Comparison of ENCODE assay signal across 9 mouse cellular contexts in the genomic region with DNA sequence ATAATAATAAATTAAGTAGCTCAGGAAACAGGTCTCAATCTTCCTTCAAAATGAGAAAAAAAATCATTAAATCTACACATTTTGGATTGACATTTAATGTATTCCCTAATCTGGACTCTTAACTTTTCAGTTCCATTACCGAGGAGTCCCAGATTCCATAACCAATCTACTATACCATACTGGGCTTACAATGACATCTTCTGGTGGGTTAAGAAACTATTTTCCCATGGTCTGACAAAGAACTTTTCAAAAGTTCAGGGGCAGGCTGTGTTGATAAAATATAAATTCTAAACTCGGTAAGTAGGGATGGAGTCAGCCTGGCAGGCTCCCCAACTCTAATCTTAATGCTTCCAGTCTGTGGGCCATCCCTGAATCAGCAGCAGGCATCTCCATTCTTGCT. TPM values are rescaled to one million over a fixed set of nuclear protein-coding genes. Genes with fewer than 3 reads are reported as not detected.
DNase-seq lines count a peak whose midpoint lies in the region; ATAC-seq lines count a peak whose summit lies in the region.
"Had no signal": no experiment of that assay in that cellular context is flagged by ENCODE, and none has a peak within 500 bp of the region (broad histone marks: within the 10 kb centered on the region; RNA-seq: fewer than 3 reads in every experiment).

No protein-coding gene starts in this region.

- intact Hi-C loops in heart, postnatal 25 days (cut with DNase I), result loop anchor here (5.0 to 10.0 kb wide), 2 partner anchors 309 to 436 kb away; partner anchors contain the start of genes Bicd2 and Card19

- no peak overlapping the region for H3K4me3 ChIP-seq in heart, embryonic 16.5 days (ENCODE audit: low read length)
- no peak overlapping the region for H3K4me3 ChIP-seq in neural tube, embryonic 11.5 days (ENCODE audit: low read depth, low read length)
- peak overlapping the region; percentile 71 for H3K4me3 ChIP-seq in embryonic facial prominence, embryonic 15.5 days (replicated peaks)
- H3K4me3 ChIP-seq in stomach, embryonic 16.5 days (replicated peaks; ENCODE audit: low read length), result peak overlapping the region; percentile 1; the same call in 1 of the 2 replicates

- H3K9ac ChIP-seq in heart, embryonic 16.5 days (ENCODE audit: low read length), result no peak overlapping the region
- H3K9ac ChIP-seq in neural tube, embryonic 11.5 days (ENCODE audit: low read length), result no peak overlapping the region
- H3K9ac ChIP-seq in embryonic facial prominence, embryonic 15.5 days, result no peak overlapping the region
- H3K9ac ChIP-seq in stomach, embryonic 16.5 days (ENCODE audit: low read length), result peak overlapping the region; percentile 44

- H3K4me1 ChIP-seq in heart, embryonic 16.5 days (ENCODE audit: control insufficient read depth, insufficient read depth, low read length), result peaks cover 14% of the 10 kb centered on the region
- peaks cover 14% of the 10 kb centered on the region for H3K4me1 ChIP-seq in neural tube, embryonic 11.5 days (ENCODE audit: control insufficient read depth, insufficient read depth, low read length)
- H3K4me1 ChIP-seq in embryonic facial prominence, embryonic 15.5 days, result peaks cover 18% of the 10 kb centered on the region
- H3K4me1 ChIP-seq in stomach, embryonic 16.5 days (ENCODE audit: control insufficient read depth, insufficient read depth, low read length), result peaks cover 17% of the 10 kb centered on the region

- H3K27ac ChIP-seq in heart, embryonic 16.5 days (ENCODE audit: low read length), result no peak overlapping the region
- H3K27ac ChIP-seq in neural tube, embryonic 11.5 days (ENCODE audit: low read depth, low read length), result no peak overlapping the region
- H3K27ac ChIP-seq in embryonic facial prominence, embryonic 15.5 days (replicated peaks), result no peak overlapping the region
- H3K27ac ChIP-seq in stomach, embryonic 16.5 days (ENCODE audit: low read length), result no peak overlapping the region

- H3K9me3 ChIP-seq in heart, embryonic 16.5 days (replicated peaks; ENCODE audit: control insufficient read depth, low read length), result no peaks in the 10 kb centered on the region
- H3K9me3 ChIP-seq in neural tube, embryonic 11.5 days (ENCODE audit: control insufficient read depth, low read length), result no peaks in the 10 kb centered on the region
- no peaks in the 10 kb centered on the region for H3K9me3 ChIP-seq in embryonic facial prominence, embryonic 15.5 days (replicated peaks)
- no peaks in the 10 kb centered on the region for H3K9me3 ChIP-seq in stomach, embryonic 16.5 days (replicated peaks; ENCODE audit: control insufficient read depth, low read length)

- H3K4me2 ChIP-seq in heart, embryonic 16.5 days (ENCODE audit: low read depth, low read length), result peak overlapping the region; percentile 81; the same call in 1 of the 2 replicates
- H3K4me2 ChIP-seq in neural tube, embryonic 11.5 days (ENCODE audit: low read depth), result peak overlapping the region; percentile 48; the same call in 1 of the 2 replicates
- peak overlapping the region; percentile 91 for H3K4me2 ChIP-seq in embryonic facial prominence, embryonic 15.5 days (replicated peaks)
- peak overlapping the region; percentile 82; the same call in 1 of the 2 replicates for H3K4me2 ChIP-seq in stomach, embryonic 16.5 days (ENCODE audit: low read depth, low read length)

- H3K36me3 ChIP-seq in heart, embryonic 16.5 days (ENCODE audit: control insufficient read depth, insufficient read depth), result peaks cover under 1% of the 10 kb centered on the region; the same call in 1 of the 2 replicates
- no peaks in the 10 kb centered on the region for H3K36me3 ChIP-seq in neural tube, embryonic 11.5 days (ENCODE audit: control insufficient read depth, insufficient read depth, low read length)
- peaks cover 5% of the 10 kb centered on the region; the same call in 1 of the 2 replicates for H3K36me3 ChIP-seq in embryonic facial prominence, embryonic 15.5 days
- H3K36me3 ChIP-seq in stomach, embryonic 16.5 days (ENCODE audit: control insufficient read depth, insufficient read depth, low read length), result no peaks in the 10 kb centered on the region

- no peak for ATAC-seq in heart, embryonic 16.5 days (replicated peaks; ENCODE audit: extremely low read depth, insufficient read depth, low FRiP score)
- no peak for ATAC-seq in neural tube, embryonic 11.5 days (ENCODE audit: insufficient read depth, low FRiP score, low TSS enrichment)
- ATAC-seq in embryonic facial prominence, embryonic 15.5 days (ENCODE audit: insufficient number of reproducible peaks, low FRiP score, low TSS enrichment, low read depth), result no peak
- ATAC-seq in stomach, embryonic 16.5 days (ENCODE audit: insufficient read depth, low FRiP score), result no peak
- no peak for ATAC-seq in erythroid progenitor cell, adult 5-6 weeks (replicated peaks; ENCODE audit: low FRiP score, poor library complexity, severe bottlenecking)

- H3K27me3 ChIP-seq in heart, embryonic 16.5 days (ENCODE audit: control insufficient read depth, insufficient read depth, low read length), result no peaks in the 10 kb centered on the region
- no peaks in the 10 kb centered on the region for H3K27me3 ChIP-seq in neural tube, embryonic 11.5 days (ENCODE audit: control insufficient read depth, insufficient read depth, low read length)
- no peaks in the 10 kb centered on the region for H3K27me3 ChIP-seq in embryonic facial prominence, embryonic 15.5 days
- H3K27me3 ChIP-seq in stomach, embryonic 16.5 days (ENCODE audit: control insufficient read depth, insufficient read depth, low read length), result no peaks in the 10 kb centered on the region

- DNase-seq in heart, postnatal 25 days (ENCODE audit: low spot score), result no peak
- no peak for DNase-seq in neural tube, embryonic 11.5 days (ENCODE audit: low spot score)
- DNase-seq in neural tube, embryonic 10.5 days (ENCODE audit: extremely low spot score, low spot score), result no peak
- no peak for DNase-seq in thymus, postnatal 14 days
- DNase-seq: gastrocnemius, postnatal 36 days had no signal

- 17% methylated on average over 2 of the region's 2 CpGs for WGBS in heart, embryonic 16.5 days
- WGBS in neural tube, embryonic 11.5 days, result 58% methylated on average over 2 of the region's 2 CpGs
- whole genome bisulfite sequencing in embryonic facial prominence, embryonic 15.5 days, result 25% methylated on average over 2 of the region's 2 CpGs
- WGBS in stomach, embryonic 16.5 days, result 34% methylated on average over 2 of the region's 2 CpGs

RNA-seq across cellular contexts. Expression of gene Cenpp, which starts 1.4 kb away (rescaled TPM):
- polyA plus RNA-seq in heart, embryonic 16.5 days (2015; fragmentation: Nextera tagmentation; extraction: Ambion mirVana), result 25.5 and 28.1 TPM in 2 replicates
- 1 to 10 TPM; 1.8 to 2.4 TPM for total RNA-seq in heart, postnatal 25 days (2021)
- polyA plus RNA-seq in neural tube, embryonic 11.5 days (2014; fragmentation: Nextera tagmentation; extraction: Ambion mirVana), result 25.8 and 30.8 TPM in 2 replicates
- 19.8 and 21.4 TPM in 2 replicates for polyA plus RNA-seq in embryonic facial prominence, embryonic 15.5 days (2015; fragmentation: Nextera tagmentation; extraction: Ambion mirVana)
- 22.7 and 23.4 TPM in 2 replicates for polyA plus RNA-seq in stomach, embryonic 16.5 days (2015; fragmentation: Nextera tagmentation; extraction: Ambion mirVana)
- total RNA-seq in erythroid progenitor cell, adult 5-6 weeks (2015; ENCODE audit: low replicate concordance), result 77.5 and 87.2 TPM in 2 replicates
- total RNA-seq in erythroid progenitor cell, adult 5-6 weeks (2017; ENCODE audit: low replicate concordance), result 75.9 and 127 TPM in 2 replicates

RNA-seq across cellular contexts. Expression of gene Nol8, which starts 1.7 kb away (rescaled TPM):
- 11.5 TPM in 2 replicates for polyA plus RNA-seq in heart, embryonic 16.5 days (2015; fragmentation: Nextera tagmentation; extraction: Ambion mirVana)
- 10 to 100 TPM; 14.9 to 16.9 TPM for total RNA-seq in heart, postnatal 25 days (2021)
- polyA plus RNA-seq in neural tube, embryonic 11.5 days (2014; fragmentation: Nextera tagmentation; extraction: Ambion mirVana), result 19.1 and 20.3 TPM in 2 replicates
- 12.9 and 13.9 TPM in 2 replicates for polyA plus RNA-seq in embryonic facial prominence, embryonic 15.5 days (2015; fragmentation: Nextera tagmentation; extraction: Ambion mirVana)
- polyA plus RNA-seq in stomach, embryonic 16.5 days (2015; fragmentation: Nextera tagmentation; extraction: Ambion mirVana), result 10.1 and 13.2 TPM in 2 replicates
- total RNA-seq in erythroid progenitor cell, adult 5-6 weeks (2015; ENCODE audit: low replicate concordance), result 7.6 and 26.4 TPM in 2 replicates
- 3.3 and 4.4 TPM in 2 replicates for total RNA-seq in erythroid progenitor cell, adult 5-6 weeks (2017; ENCODE audit: low replicate concordance)

RNA-seq across cellular contexts. Expression of gene Iars, which starts 30.8 kb away (rescaled TPM):
- 49.1 and 52.6 TPM in 2 replicates for polyA plus RNA-seq in heart, embryonic 16.5 days (2015; fragmentation: Nextera tagmentation; extraction: Ambion mirVana)
- 10 to 100 TPM; 62.4 to 62.6 TPM for total RNA-seq in heart, postnatal 25 days (2021)
- polyA plus RNA-seq in neural tube, embryonic 11.5 days (2014; fragmentation: Nextera tagmentation; extraction: Ambion mirVana), result 110 and 123 TPM in 2 replicates
- polyA plus RNA-seq in embryonic facial prominence, embryonic 15.5 days (2015; fragmentation: Nextera tagmentation; extraction: Ambion mirVana), result 59.6 and 62.8 TPM in 2 replicates
- polyA plus RNA-seq in stomach, embryonic 16.5 days (2015; fragmentation: Nextera tagmentation; extraction: Ambion mirVana), result 75.8 and 78.1 TPM in 2 replicates
- total RNA-seq in erythroid progenitor cell, adult 5-6 weeks (2015; ENCODE audit: low replicate concordance), result 25.2 and 57.3 TPM in 2 replicates
- 35.6 and 66.1 TPM in 2 replicates for total RNA-seq in erythroid progenitor cell, adult 5-6 weeks (2017; ENCODE audit: low replicate concordance)

RNA-seq across cellular contexts. Expression of gene Ogn, which starts 43.3 kb away (rescaled TPM):
- polyA plus RNA-seq in heart, embryonic 16.5 days (2015; fragmentation: Nextera tagmentation; extraction: Ambion mirVana), result 49.8 and 53.8 TPM in 2 replicates
- 10 to 100 TPM; 85.5 to 89.3 TPM for total RNA-seq in heart, postnatal 25 days (2021)
- polyA plus RNA-seq in neural tube, embryonic 11.5 days (2014; fragmentation: Nextera tagmentation; extraction: Ambion mirVana), result 2.3 and 3.9 TPM in 2 replicates
- 201 and 212 TPM in 2 replicates for polyA plus RNA-seq in embryonic facial prominence, embryonic 15.5 days (2015; fragmentation: Nextera tagmentation; extraction: Ambion mirVana)
- polyA plus RNA-seq in stomach, embryonic 16.5 days (2015; fragmentation: Nextera tagmentation; extraction: Ambion mirVana), result 148 and 154 TPM in 2 replicates
- 0.36 TPM in 1 of 2 replicates, not detected in the other for total RNA-seq in erythroid progenitor cell, adult 5-6 weeks (2015; ENCODE audit: low replicate concordance)
- total RNA-seq in erythroid progenitor cell, adult 5-6 weeks (2017; ENCODE audit: low replicate concordance), result 2.0 and 5.8 TPM in 2 replicates

Comparison
In these comparisons a context has a peak if more than half of its experiments do, and no peak if none do; other contexts are left out.
1. H3K4me3 ChIP-seq: peak in embryonic facial prominence, embryonic 15.5 days (single experiment) and stomach, embryonic 16.5 days (single experiment); none in heart, embryonic 16.5 days (single experiment) and neural tube, embryonic 11.5 days (single experiment).
2. Peak in every context shown above with its lines, with median percentiles within 50 percentile points of each other: H3K4me2 ChIP-seq.